Mouse (Mus musculus) forebrain, embryonic 12.5 days (tissue): Measurements from ENCODE around the gene Tbc1d9b. TPM values are rescaled to one million over a fixed set of nuclear protein-coding genes. Genes with fewer than 3 reads are reported as not detected.

ENCODE experiments used
- polyA plus RNA-seq: library from polyadenylated mRNA; unstranded; fragments of >200 nt; fragmentation: Nextera tagmentation; extraction: Ambion mirVana; gene quantifications from 2 replicates; pipeline ENCODE4 v1.2.1, GENCODE M21; 2016

The Tbc1d9b gene
- polyA plus RNA-seq, 1 experiment from 2014 or later: 38.3 TPM

Other genes starting within 250 kb of the Tbc1d9b start
- 1.8 and 2.8 TPM in 2 replicates for gene Rasgef1c, start 229.6 kb upstream of the Tbc1d9b start, polyA plus RNA-seq
- 82.6 and 87.5 TPM in 2 replicates for gene Rnf130, start 106.0 kb upstream of the Tbc1d9b start, polyA plus RNA-seq
- gene Mrnip, start 43.0 kb downstream of the Tbc1d9b start, polyA plus RNA-seq: 22.2 and 24.9 TPM in 2 replicates
- 165 and 169 TPM in 2 replicates for gene Sqstm1, start 79.4 kb downstream of the Tbc1d9b start, polyA plus RNA-seq
- gene Mgat4b, start 79.5 kb downstream of the Tbc1d9b start, polyA plus RNA-seq: 31.6 and 40.3 TPM in 2 replicates
- gene Ltc4s, start 107.2 kb downstream of the Tbc1d9b start, polyA plus RNA-seq: 0.60 and 0.69 TPM in 2 replicates
- gene Maml1, start 160.9 kb downstream of the Tbc1d9b start, polyA plus RNA-seq: 5.5 and 5.9 TPM in 2 replicates
- gene Canx, start 194.3 kb downstream of the Tbc1d9b start, polyA plus RNA-seq: 287 and 298 TPM in 2 replicates
- not detected in 2 replicates for gene Cby3, start 223.1 kb downstream of the Tbc1d9b start, polyA plus RNA-seq
- gene Hnrnph1, start 245.6 kb downstream of the Tbc1d9b start, polyA plus RNA-seq: 734 and 740 TPM in 2 replicates